Mouse (Mus musculus) lung, postnatal 0 days (tissue): Measurements from ENCODE around the gene Ddx23.

ENCODE experiments used
- CTCF ChIP-seq: IDR thresholded peaks from 2 replicates; pipeline ENCODE4 v1.5.1; 2016; ENCODE audit warnings: antibody characterized with exemption, mild to moderate bottlenecking
- EP300 ChIP-seq: IDR thresholded peaks from 2 replicates; pipeline ENCODE4 v1.6.1; 2016; ENCODE audit warnings: antibody characterized with exemption, mild to moderate bottlenecking, control low read depth

DNA sequence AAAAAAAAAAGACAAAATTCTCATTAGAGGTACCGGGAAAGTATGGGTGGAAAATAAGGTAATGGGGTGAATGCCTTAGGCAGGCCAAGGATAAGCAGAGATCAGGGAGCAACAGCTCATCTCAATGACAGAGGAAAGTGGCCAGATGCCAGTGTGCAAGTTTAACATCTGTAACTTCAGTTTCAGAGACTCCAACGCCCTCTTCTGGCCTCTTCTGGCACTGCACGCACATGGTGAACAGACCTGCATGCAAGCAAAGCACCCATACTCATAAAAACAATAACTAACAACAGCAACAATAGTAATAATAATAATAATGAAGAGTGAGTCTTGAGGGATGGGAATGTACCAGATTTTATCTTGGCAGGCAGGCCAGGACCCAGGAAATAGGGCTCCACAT, 23.2 kb upstream of the Ddx23 start:
- TF ChIP-seq CTCF, result peak; percentile 31
- TF ChIP-seq EP300, result no peak
